Mouse (Mus musculus): ENCODE results near the gene I830077J02Rik.
A peak's percentile ranks its signal among the peaks of the same experiment; 100 is the strongest.

GRCm38 (mm10) chr3:105891760-105892571 is 40.5 kb downstream of the I830077J02Rik start:
- TF ChIP-seq CTCF (IDR thresholded peaks at IDR 0.05; ENCODE audit: borderline replicate concordance, control insufficient read depth, extremely low read depth, insufficient read depth, low read length, poor library complexity) (0 out of 2 replicates have a peak, but pooled peaks have one; percentile 20), POLR2A (IDR thresholded peaks at IDR 0.05; ENCODE audit: control insufficient read depth, extremely low read depth, insufficient read depth, low read length, poor library complexity) (no peak)
